Mouse (Mus musculus): Measurements from ENCODE around the gene Trim45.

GRCm38 (mm10) chr3:100881403-100881802 lies 40.6 kb upstream of the Trim45 start:
- TF ChIP-seq CTCF (IDR thresholded peaks at IDR 0.05; ENCODE audit: low read depth) (no peak), EP300 (optimal IDR thresholded peaks at IDR 0.05) (no peak)
